Comparison of ENCODE assay signal across 33 mouse cellular contexts in genomic region chr12:96235510-96235909, GRCm38 (mm10).
"Had no signal": no experiment of that assay in that cellular context is flagged by ENCODE, and none has a peak within 500 bp of the region (broad histone marks: within the 10 kb centered on the region; RNA-seq: fewer than 3 reads in every experiment).

No protein-coding gene starts in this region.

- H3K4me2 ChIP-seq: heart, embryonic 11.5 days; heart, embryonic 12.5 days; heart, embryonic 13.5 days; heart, embryonic 15.5 days; hindbrain, embryonic 12.5 days; hindbrain, embryonic 13.5 days; hindbrain, embryonic 14.5 days; hindbrain, embryonic 15.5 days; intestine, embryonic 15.5 days; kidney, embryonic 15.5 days had no signal

- H3K27ac ChIP-seq: heart, embryonic 10.5 days; heart, embryonic 13.5 days; heart, embryonic 15.5 days; hindbrain, embryonic 10.5 days; hindbrain, embryonic 12.5 days; hindbrain, embryonic 13.5 days; hindbrain, embryonic 14.5 days; hindbrain, embryonic 15.5 days; hindbrain, postnatal 0 days; intestine, embryonic 15.5 days; kidney, embryonic 15.5 days; kidney, postnatal 0 days; layer of hippocampus, adult 2 months; left cerebral cortex, adult 2 months had no signal

- DNase-seq: heart, postnatal 10 days; heart, postnatal 14 days; heart, postnatal 36 days; heart, postnatal 4 days; kidney, adult 11 months; kidney, adult 18-20 months; kidney, adult 2 months; kidney, adult 8-10 months; kidney, adult 9 months; kidney, postnatal 25 days; kidney, postnatal 36 days; layer of hippocampus, adult 9-11 months; layer of hippocampus, postnatal 36 days had no signal

- H3K9ac ChIP-seq: heart, embryonic 12.5 days; heart, embryonic 13.5 days; heart, embryonic 15.5 days; hindbrain, embryonic 12.5 days; hindbrain, embryonic 13.5 days; hindbrain, embryonic 14.5 days; hindbrain, embryonic 15.5 days; intestine, embryonic 15.5 days; kidney, embryonic 15.5 days had no signal

- H3K4me1 ChIP-seq: heart, embryonic 10.5 days; heart, embryonic 12.5 days; heart, embryonic 13.5 days; heart, embryonic 15.5 days; hindbrain, embryonic 10.5 days; hindbrain, embryonic 12.5 days; hindbrain, embryonic 13.5 days; hindbrain, embryonic 15.5 days; intestine, embryonic 15.5 days; kidney, embryonic 15.5 days had no signal

- H3K36me3 ChIP-seq: heart, embryonic 10.5 days; heart, embryonic 12.5 days; heart, embryonic 13.5 days; heart, embryonic 15.5 days; hindbrain, embryonic 10.5 days; hindbrain, embryonic 12.5 days; hindbrain, embryonic 13.5 days; hindbrain, embryonic 15.5 days; intestine, embryonic 15.5 days; kidney, embryonic 15.5 days had no signal

- H3K27me3 ChIP-seq: heart, embryonic 12.5 days; heart, embryonic 13.5 days; heart, embryonic 15.5 days; hindbrain, embryonic 12.5 days; hindbrain, embryonic 13.5 days; hindbrain, embryonic 15.5 days; intestine, embryonic 15.5 days; kidney, embryonic 15.5 days had no signal

- H3K4me3 ChIP-seq: heart, embryonic 10.5 days; heart, embryonic 12.5 days; heart, embryonic 13.5 days; heart, embryonic 15.5 days; hindbrain, embryonic 10.5 days; hindbrain, embryonic 12.5 days; hindbrain, embryonic 13.5 days; hindbrain, embryonic 15.5 days; intestine, embryonic 15.5 days; kidney, embryonic 15.5 days; layer of hippocampus, adult 2 months; left cerebral cortex, adult 2 months had no signal

- H3K9me3 ChIP-seq: heart, embryonic 10.5 days; heart, embryonic 12.5 days; heart, embryonic 13.5 days; heart, embryonic 15.5 days; hindbrain, embryonic 10.5 days; hindbrain, embryonic 12.5 days; hindbrain, embryonic 13.5 days; hindbrain, embryonic 15.5 days; intestine, embryonic 15.5 days; kidney, embryonic 15.5 days had no signal

- ATAC-seq: hindbrain, embryonic 16.5 days; hindbrain, postnatal 0 days; inflammation-experienced regulatory T-cells, adult 6 months; intestine, embryonic 15.5 days; intestine, embryonic 16.5 days; intestine, postnatal 0 days had no signal
